Mouse (Mus musculus) layer of hippocampus, adult 2 months (tissue): ENCODE data around the gene Gm21748. TPM values are rescaled to one million over a fixed set of nuclear protein-coding genes. Genes with fewer than 3 reads are reported as not detected.
"Not testable (repeated sequence)": the region's sequence is repeated elsewhere in the genome, so short reads cannot be mapped to it uniquely, and the experiment has no call there.

Experiments
- DNase-seq, 2 experiments: peaks; one replicate each; pipeline ENCODE4 v3.0.0; 2022; ENCODE audit warnings: low spot score in 2 of 2
- H3K27ac ChIP-seq: fragments of 200-600 bp; 2 replicates; pipeline ENCODE4 v1.8.1; 2022
- H3K4me3 ChIP-seq: fragments of 200-600 bp; 2 replicates; pipeline ENCODE4 v1.8.1; 2022; ENCODE audit warnings: mild to moderate bottlenecking
- long read RNA-seq, 2 experiments: library from polyadenylated mRNA; stranded (forward); transcript quantifications; one replicate each; pipeline ENCODE4 v2.0.0; 2021; ENCODE audit warnings: borderline mapping rate in 2 of 2
- total RNA-seq, 2 experiments: library from RNA; stranded (reverse); gene quantifications; 2 replicates each; pipeline ENCODE4 v1.2.3; 2021

Gene Gm21748
- not detected for total RNA-seq
- long read RNA-seq, experiment 1, result 0 reads
- long read RNA-seq, experiment 2, result 0 reads

DNA sequence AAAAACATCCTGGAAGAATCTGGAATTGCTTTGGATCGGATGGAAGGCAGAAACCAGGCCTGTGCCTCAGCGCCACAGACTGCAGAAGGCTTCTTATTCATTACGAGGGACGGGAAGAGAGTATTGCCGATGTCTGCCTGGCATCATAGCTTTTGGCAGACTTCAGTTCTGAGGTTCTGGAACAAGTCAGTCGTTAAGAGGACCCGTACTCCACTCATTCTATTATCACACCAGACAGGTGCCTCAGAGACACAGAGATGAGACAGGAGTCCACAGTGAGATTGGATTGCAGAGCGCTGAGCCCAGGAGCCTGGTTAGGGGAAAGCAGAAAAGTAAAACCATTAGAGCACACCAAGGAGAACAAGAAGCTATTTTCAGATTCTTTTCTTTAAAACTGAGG lies at the start of gene Gm21748:
Gm21748 (minus strand) TSS at position 101 of the 400 bp plus-strand sequence.
- not testable (repeated sequence) for H3K27ac ChIP-seq

More for the DNA sequence above, at the start of gene Gm21748:
- DNase-seq, H3K4me3 ChIP-seq: not testable (repeated sequence)

Other genes starting within 250 kb of the Gm21748 start
- gene Gm21860, start 84.4 kb downstream of the Gm21748 start, total RNA-seq, result not detected
- not detected for gene Gm47283, start 54.4 kb downstream of the Gm21748 start, total RNA-seq